Mouse (Mus musculus): ENCODE results near the gene Dcaf1.

DNA sequence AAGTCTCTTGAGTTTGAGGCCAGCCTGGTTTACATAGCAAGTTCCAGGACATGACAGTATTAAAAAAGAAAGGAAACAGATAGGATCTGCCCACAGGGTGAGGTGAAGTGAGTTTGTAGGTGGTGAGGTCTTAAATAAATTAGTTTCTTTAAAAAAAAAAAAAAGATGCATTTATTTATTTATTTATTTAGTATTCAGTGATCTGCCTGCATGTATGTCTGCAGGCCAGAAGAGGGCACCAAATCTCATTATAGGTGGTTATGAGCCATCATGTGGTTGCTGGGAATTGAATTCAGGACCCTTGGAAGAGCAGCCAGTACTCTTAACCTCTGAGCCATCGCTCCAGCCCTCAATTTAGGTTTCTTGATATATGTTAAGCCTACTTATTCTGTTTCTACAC lies 18.9 kb downstream of the Dcaf1 start:
- TF ChIP-seq GATA1 (IDR thresholded peaks at IDR 0.05; ENCODE audit: borderline replicate concordance, low read length) (no peak), FLI1 (IDR thresholded peaks at IDR 0.05; ENCODE audit: low read length) (no peak)

All from megakaryocyte, embryonic 14.5 days (primary cell).